Mouse (Mus musculus): ENCODE data around the gene Rftn2. TPM values are rescaled to one million over a fixed set of nuclear protein-coding genes. Genes with fewer than 3 reads are reported as not detected.
A peak's percentile ranks its signal among the peaks of the same experiment; 100 is the strongest.

Rftn2 gene
- polyA plus RNA-seq, 2 experiments: 24.3 to 27.0 TPM

DNA sequence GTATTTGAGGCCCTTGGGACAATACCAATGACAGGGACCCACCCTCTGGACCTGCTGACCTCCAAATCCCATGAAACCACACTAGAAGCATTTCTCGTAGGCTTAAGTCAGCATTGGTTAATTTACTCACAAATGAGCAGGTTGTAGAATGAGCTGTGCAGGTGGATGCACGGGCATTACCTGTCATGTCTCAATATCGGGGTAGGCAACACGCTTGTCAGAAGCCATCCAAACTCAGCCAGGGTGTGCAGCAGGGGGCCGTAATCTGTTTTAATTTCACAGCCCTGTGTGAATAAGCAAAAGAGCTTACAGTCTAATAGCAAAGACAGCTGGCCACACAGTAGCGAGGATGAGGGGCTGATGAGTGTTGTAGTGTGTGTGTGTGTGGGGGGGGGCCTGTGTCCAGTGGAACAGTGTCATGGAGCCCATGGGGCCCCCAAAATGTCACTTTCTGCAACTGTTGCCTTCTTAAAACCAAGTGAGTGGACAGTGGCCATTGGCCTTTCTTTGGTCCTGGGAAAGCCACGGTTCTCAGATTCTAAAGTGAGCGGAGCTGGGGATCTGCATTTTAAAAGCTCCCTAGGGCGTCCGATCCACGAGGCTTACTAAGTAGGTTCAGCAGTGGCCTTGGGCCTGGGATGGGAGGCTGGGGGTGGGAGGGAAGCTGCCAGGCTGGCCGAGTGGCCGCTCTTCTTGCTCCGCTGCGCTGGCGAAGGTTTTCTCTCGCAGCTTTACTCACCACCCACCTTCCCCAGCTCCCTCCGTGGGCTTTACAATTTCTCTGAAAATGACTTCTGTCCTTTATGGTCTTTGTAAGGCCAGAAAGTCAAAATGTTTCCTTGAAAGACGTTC lies 32.3 kb downstream of the Rftn2 start:
- Histone ChIP-seq H3K27me3 (ENCODE audit: control insufficient read depth, insufficient read depth, low read length) (no peaks in the 10 kb centered on the region), H3K4me1 (ENCODE audit: control insufficient read depth, insufficient read depth, low read length) (peaks cover 12% of the 10 kb centered on the region; the same call in 1 of the 2 replicates), H3K27ac (replicated peaks; ENCODE audit: low read depth, low read length) (no peak overlapping the region), H3K9me3 (ENCODE audit: control insufficient read depth, low read length) (no peaks in the 10 kb centered on the region), H3K36me3 (ENCODE audit: control insufficient read depth, insufficient read depth, low read length) (peaks cover 41% of the 10 kb centered on the region), H3K4me2 (replicated peaks; ENCODE audit: low read depth, low read length, severe bottlenecking) (no peak overlapping the region), H3K4me3 (replicated peaks; ENCODE audit: low read length) (no peak overlapping the region), H3K9ac (ENCODE audit: low read depth, low read length, severe bottlenecking) (no peak overlapping the region)
- no peak for ATAC-seq (ENCODE audit: low FRiP score, low read depth)
- no peak for TF ChIP-seq POLR2A (IDR thresholded peaks at IDR 0.05; ENCODE audit: borderline replicate concordance, extremely low read depth, insufficient read depth, insufficient read length)
- DNase-seq (ENCODE audit: low spot score): no peak
- WGBS: 56% methylated on average over 19 of the region's 19 CpGs

DNA sequence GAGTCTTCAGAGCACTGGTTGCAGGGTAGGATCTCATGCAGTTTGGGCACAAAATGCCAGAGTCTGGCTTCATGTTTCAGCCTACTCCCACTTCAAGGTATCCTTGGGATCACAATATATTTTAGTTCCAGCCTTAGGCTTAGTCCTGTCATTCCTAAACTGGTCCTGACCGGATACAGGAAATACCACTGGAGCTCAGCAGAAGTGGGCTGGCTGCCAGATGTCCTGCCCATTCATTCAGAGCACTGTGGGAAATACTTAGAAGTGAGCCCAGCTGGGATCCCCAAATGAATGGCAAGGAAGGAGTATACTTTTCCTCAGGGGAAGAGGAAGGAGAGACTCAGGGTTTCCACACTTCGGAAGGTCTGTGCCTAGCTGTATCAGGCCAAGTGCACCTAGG lies 33.3 kb downstream of the Rftn2 start:
- 8% methylated on average over 2 of the region's 2 CpGs for WGBS
- peaks cover 36% of the 10 kb centered on the region for H3K36me3 ChIP-seq (ENCODE audit: control insufficient read depth, insufficient read depth, low read length)
- H3K27me3 ChIP-seq (ENCODE audit: control insufficient read depth, insufficient read depth, low read length): no peaks in the 10 kb centered on the region
- TF ChIP-seq POLR2A (IDR thresholded peaks at IDR 0.05; ENCODE audit: borderline replicate concordance, extremely low read depth, insufficient read depth, insufficient read length): no peak
- H3K9me3 ChIP-seq (ENCODE audit: control insufficient read depth, low read length): no peaks in the 10 kb centered on the region
- peak; percentile 80 for DNase-seq (ENCODE audit: low spot score)
- H3K4me2 ChIP-seq (replicated peaks; ENCODE audit: low read depth, low read length, severe bottlenecking): no peak overlapping the region
- H3K27ac ChIP-seq (replicated peaks; ENCODE audit: low read depth, low read length): no peak overlapping the region
- peak; percentile 64 for ATAC-seq (ENCODE audit: low FRiP score, low read depth)
- H3K4me3 ChIP-seq (replicated peaks; ENCODE audit: low read length): no peak overlapping the region
- peaks cover 12% of the 10 kb centered on the region; the same call in 1 of the 2 replicates for H3K4me1 ChIP-seq (ENCODE audit: control insufficient read depth, insufficient read depth, low read length)
- no peak overlapping the region for H3K9ac ChIP-seq (ENCODE audit: low read depth, low read length, severe bottlenecking)

DNA sequence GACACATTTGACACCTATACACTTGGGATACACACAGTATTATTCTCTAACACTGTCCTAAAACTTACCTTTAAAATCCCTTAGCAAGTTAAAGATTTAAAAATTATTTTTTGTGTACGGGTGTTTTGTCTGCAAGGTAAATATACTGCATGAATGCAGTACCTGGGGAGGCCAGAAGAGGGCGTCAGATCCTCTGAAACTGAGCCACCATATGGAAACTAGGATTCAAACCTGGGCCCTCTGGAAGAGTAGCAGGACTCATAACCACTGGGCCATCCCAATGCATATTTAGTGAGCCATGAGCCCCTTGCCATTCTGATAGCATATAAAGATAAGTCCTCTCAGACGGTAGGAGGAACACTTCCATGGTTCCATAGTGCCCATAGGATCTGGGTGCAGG lies 33.8 kb downstream of the Rftn2 start:
- H3K27me3 ChIP-seq (ENCODE audit: control insufficient read depth, insufficient read depth, low read length): no peaks in the 10 kb centered on the region
- H3K36me3 ChIP-seq (ENCODE audit: control insufficient read depth, insufficient read depth, low read length): peaks cover 36% of the 10 kb centered on the region
- no peak overlapping the region for H3K27ac ChIP-seq (replicated peaks; ENCODE audit: low read depth, low read length)
- no peak overlapping the region for H3K9ac ChIP-seq (ENCODE audit: low read depth, low read length, severe bottlenecking)
- ATAC-seq (ENCODE audit: low FRiP score, low read depth) (no peak), DNase-seq (ENCODE audit: low spot score) (no peak)
- no peaks in the 10 kb centered on the region for H3K9me3 ChIP-seq (ENCODE audit: control insufficient read depth, low read length)
- peaks cover 12% of the 10 kb centered on the region; the same call in 1 of the 2 replicates for H3K4me1 ChIP-seq (ENCODE audit: control insufficient read depth, insufficient read depth, low read length)
- WGBS: 57% methylated on average over 3 of the region's 3 CpGs
- no peak overlapping the region for H3K4me3 ChIP-seq (replicated peaks; ENCODE audit: low read length)
- TF ChIP-seq POLR2A (IDR thresholded peaks at IDR 0.05; ENCODE audit: borderline replicate concordance, extremely low read depth, insufficient read depth, insufficient read length): no peak
- H3K4me2 ChIP-seq (replicated peaks; ENCODE audit: low read depth, low read length, severe bottlenecking): no peak overlapping the region

DNA sequence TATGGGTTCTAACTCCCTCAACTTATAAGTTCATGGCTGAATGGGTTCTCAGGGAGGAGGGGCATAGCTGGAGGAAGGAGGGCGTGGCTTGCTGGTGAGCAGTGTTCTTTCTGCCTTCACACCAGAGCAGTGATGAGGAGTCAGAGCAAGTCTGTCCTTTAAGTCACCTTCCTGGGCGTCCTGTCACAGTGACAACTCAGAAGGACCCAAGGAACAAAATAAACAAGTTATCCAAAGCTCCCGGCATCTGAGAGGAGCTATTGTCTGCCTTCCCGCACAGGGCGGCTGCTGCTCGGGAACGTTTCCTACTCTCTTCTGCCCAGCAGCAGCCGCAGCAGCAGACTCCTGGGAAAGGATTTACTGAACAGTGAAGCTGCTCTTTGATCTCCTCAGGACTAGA lies 34.6 kb downstream of the Rftn2 start:
- DNase-seq (ENCODE audit: low spot score) (no peak), ATAC-seq (ENCODE audit: low FRiP score, low read depth) (no peak)
- peak overlapping the region; percentile 25; the same call in 1 of the 2 replicates for H3K4me2 ChIP-seq (replicated peaks; ENCODE audit: low read depth, low read length, severe bottlenecking)
- WGBS: 33% methylated on average over 8 of the region's 8 CpGs
- no peak for TF ChIP-seq POLR2A (IDR thresholded peaks at IDR 0.05; ENCODE audit: borderline replicate concordance, extremely low read depth, insufficient read depth, insufficient read length)
- H3K36me3 ChIP-seq (ENCODE audit: control insufficient read depth, insufficient read depth, low read length): peaks cover 36% of the 10 kb centered on the region
- H3K9ac ChIP-seq (ENCODE audit: low read depth, low read length, severe bottlenecking): no peak overlapping the region
- no peak overlapping the region for H3K4me3 ChIP-seq (replicated peaks; ENCODE audit: low read length)
- H3K9me3 ChIP-seq (ENCODE audit: control insufficient read depth, low read length): no peaks in the 10 kb centered on the region
- no peaks in the 10 kb centered on the region for H3K27me3 ChIP-seq (ENCODE audit: control insufficient read depth, insufficient read depth, low read length)
- H3K27ac ChIP-seq (replicated peaks; ENCODE audit: low read depth, low read length): no peak overlapping the region
- H3K4me1 ChIP-seq (ENCODE audit: control insufficient read depth, insufficient read depth, low read length): peaks cover 12% of the 10 kb centered on the region; the same call in 1 of the 2 replicates

DNA sequence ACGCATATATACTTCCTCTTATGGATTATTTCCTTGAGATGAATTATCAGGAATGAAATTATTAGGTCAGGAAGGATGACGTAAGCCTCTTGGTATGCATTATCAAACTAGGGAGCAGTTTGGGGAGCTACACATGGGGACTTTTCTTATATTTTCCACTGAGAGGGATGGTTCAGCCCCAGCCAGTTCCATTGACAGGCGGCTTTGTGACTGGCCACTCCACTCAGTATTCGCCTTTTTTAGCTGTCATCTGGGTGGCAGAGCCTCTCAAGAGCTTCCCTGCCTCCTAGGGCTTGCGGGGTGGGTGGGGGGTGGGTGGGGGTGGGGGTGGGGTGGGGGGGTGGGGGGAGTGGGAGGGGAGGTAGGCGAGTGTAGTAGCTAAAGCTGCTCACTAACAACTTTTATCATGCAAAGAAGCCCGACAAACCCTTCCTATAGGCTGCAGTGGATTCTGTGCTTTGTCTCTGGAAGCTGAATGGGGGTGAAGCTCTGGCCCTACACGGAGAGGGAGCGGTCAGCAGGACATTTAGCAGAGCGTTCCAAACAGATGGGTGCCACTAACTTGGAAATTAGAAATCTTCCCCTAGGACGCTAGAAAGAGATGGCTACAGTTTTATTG lies 39.9 kb downstream of the Rftn2 start:
- H3K36me3 ChIP-seq (ENCODE audit: control insufficient read depth, insufficient read depth, low read length): peaks cover 57% of the 10 kb centered on the region
- DNase-seq (ENCODE audit: low spot score): no peak
- H3K4me1 ChIP-seq (ENCODE audit: control insufficient read depth, insufficient read depth, low read length): no peaks in the 10 kb centered on the region
- no peak overlapping the region for H3K4me3 ChIP-seq (replicated peaks; ENCODE audit: low read length)
- ATAC-seq (ENCODE audit: low FRiP score, low read depth): no peak
- no peak overlapping the region for H3K9ac ChIP-seq (ENCODE audit: low read depth, low read length, severe bottlenecking)
- H3K4me2 ChIP-seq (replicated peaks; ENCODE audit: low read depth, low read length, severe bottlenecking): no peak overlapping the region
- no peaks in the 10 kb centered on the region for H3K27me3 ChIP-seq (ENCODE audit: control insufficient read depth, insufficient read depth, low read length)
- no peaks in the 10 kb centered on the region for H3K9me3 ChIP-seq (ENCODE audit: control insufficient read depth, low read length)
- 48% methylated on average over 11 of the region's 11 CpGs for WGBS
- no peak for TF ChIP-seq POLR2A (IDR thresholded peaks at IDR 0.05; ENCODE audit: borderline replicate concordance, extremely low read depth, insufficient read depth, insufficient read length)
- H3K27ac ChIP-seq (replicated peaks; ENCODE audit: low read depth, low read length): no peak overlapping the region
